Mouse (Mus musculus) megakaryocyte, adult 5-6 weeks (primary cell): Measurements from ENCODE around the gene Slx4ip. TPM values are rescaled to one million over a fixed set of nuclear protein-coding genes. Genes with fewer than 3 reads are reported as not detected.
A peak's percentile ranks its signal among the peaks of the same experiment; 100 is the strongest.

ENCODE experiments used
- ATAC-seq: 2 replicates; pipeline ENCODE4 v1.8.0; 2016; ENCODE audit warnings: mild to moderate bottlenecking, inconsistent platforms; ENCODE audit not compliant: poor library complexity, severe bottlenecking
- total RNA-seq, 2 experiments: library from RNA; stranded (forward) in 1 of 2; stranded (reverse) in 1 of 2; fragments of 153-499, 151-499 nt in 1 of 2; fragments of 221-1000, 200-1000 nt in 1 of 2; gene quantifications; 2 replicates each; pipeline versions ENCODE4 v1.2.3 to v1.2.4; 2015 to 2017

Slx4ip gene
- 6.1 and 8.5 TPM in 2 replicates for total RNA-seq (2015)
- 3.2 and 4.3 TPM in 2 replicates for total RNA-seq (2017)

DNA sequence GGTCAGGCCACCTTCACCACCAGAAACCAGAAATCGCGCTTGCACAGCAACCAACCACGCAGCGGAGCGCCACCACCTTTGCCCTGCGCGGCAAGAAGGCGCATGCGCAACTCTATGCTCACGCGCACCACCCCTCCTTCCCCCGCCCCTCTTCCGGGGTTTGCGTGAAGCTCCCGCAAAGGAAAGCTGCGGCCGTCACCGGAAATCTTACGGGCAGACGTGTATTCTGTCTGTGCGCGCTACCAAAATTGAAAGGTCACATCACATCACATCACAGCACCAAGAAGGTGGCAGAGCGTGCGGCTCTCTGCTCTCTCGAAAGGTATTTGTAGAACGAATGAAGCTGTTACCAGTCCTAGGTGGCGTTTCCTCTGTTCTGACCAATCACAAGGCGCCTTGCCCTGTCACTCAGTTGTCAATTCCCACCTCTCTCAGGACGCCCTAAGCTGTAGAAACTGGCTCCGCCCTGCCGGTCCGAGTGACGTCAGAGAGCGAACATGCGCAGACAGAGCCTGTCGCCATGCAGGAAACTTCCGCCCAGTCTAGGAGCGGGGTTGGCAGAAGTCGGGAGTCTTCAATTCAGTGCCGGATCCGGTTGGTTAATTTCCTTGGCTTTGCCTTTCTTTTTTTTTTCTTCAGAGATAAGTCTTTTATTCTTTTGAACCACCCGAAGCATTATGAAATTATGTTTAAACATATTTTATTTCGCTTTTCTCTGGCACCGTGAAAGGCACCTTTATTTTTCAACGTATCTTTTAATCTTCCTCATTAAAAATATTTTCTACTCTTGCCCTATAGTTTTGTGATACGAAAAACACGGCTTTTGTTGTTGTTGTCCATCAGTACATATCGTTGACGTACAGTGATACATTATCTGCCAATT is at the start of gene Slx4ip, which contains the start of the genes AL731706.1 and Mkks:
TSS of gene Slx4ip (plus strand) at position 151 of the 883 bp plus-strand sequence.
TSS of gene AL731706.1 (minus strand) at position 322 of the 883 bp plus-strand sequence.
TSS of gene Mkks (minus strand) at position 322 of the 883 bp plus-strand sequence.
- peak; percentile 74 for ATAC-seq

DNA sequence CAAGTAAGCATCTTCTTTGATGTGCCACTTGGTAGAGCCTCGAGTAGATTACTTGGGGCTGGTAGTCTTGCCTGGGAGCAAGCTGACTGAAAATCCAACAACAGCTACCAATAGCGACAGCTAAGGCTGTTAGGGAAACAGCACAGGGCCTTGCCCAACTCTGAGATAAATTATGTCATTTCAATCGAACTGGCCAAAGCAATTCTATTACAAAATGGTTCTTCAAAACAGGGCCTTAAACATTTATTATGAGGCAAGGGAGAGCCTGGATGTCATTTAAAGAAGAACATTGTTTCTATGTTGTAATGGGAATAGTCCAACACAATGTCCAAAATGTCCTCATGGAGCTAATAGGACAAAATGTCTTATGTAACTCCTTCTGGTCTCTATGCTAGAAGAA is 40.7 kb upstream of the Slx4ip start:
- no peak for ATAC-seq

DNA sequence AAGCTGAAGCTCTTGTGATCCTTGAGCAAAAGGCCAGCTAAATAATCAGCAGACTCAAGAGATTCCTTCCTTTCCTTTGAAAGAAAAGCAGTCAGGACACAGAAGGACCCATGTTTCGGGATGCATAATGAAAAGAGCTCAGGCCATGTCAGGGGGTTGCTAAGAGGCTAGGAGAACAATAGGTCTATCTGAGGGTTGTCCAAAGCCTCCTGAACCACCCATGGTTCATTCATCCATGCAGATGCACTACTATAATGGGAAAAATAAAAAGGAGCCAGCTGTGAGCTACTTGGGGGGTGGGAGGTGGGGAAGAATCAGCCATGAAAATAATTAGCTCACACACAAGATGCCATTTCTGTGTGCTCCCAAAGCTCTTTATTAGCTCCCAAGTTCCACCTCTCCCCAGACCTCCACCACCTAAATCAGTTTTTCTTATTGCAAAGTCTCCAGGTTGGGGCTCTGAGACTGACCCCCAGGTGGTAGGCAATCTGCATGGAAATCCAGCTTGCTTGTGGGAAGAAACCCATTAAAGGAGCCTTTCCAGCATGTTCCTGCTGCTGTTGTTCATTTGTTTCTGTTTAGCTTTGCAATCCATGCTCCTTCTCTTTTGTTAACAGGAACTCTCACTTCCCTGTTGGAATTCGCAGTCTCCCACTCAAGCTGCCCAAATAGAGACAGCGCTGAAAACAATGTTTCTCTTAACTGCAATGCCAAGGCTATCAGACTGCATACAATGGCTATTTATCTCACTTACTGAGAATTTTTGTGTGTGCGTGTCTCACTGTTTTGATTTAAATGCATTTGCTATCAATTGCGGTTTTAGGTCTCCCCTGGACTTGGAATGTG is 36.3 kb upstream of the Slx4ip start:
- ATAC-seq: no peak

DNA sequence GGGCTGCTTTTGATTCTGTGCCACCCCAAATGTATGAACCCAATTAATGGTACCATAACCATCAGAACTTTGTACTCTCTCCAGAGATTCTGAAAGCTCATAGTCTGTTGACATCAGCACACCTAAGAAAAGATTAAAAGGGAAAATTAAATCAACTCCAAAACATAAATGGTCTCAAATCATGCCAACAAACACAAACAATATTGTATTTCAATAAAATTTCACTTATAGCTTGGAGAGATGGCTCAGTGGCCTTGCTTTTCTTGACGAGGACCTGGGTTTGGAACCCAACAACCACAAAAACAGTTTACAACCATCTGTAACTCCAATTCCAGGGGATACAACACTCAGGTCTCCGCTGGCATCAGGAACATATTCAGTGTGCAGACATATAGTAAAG is 5.4 kb upstream of the Slx4ip start, which contains the start of gene AL731706.2:
TSS of gene AL731706.2 (minus strand) at position 101 of the 400 bp plus-strand sequence.
- no peak for ATAC-seq

DNA sequence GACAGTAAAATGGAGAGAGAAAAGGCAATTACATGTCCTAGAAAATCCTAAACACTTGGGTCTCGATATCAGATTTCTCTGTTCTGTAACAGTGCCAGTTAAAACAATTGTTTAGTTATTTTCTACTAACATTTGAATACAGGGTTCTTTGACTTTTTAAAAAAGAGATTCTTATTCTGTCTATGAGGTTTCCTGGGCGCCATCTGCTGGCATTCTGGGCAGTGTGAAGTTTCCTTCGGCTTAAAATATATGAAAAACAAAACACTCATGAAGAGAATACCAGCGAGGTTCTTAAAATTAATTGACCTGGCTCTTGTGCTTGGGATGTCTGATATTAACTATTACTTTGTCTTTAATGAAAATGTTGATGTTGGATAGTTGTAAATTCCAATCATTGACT is 4.2 kb upstream of the Slx4ip start:
- no peak for ATAC-seq

DNA sequence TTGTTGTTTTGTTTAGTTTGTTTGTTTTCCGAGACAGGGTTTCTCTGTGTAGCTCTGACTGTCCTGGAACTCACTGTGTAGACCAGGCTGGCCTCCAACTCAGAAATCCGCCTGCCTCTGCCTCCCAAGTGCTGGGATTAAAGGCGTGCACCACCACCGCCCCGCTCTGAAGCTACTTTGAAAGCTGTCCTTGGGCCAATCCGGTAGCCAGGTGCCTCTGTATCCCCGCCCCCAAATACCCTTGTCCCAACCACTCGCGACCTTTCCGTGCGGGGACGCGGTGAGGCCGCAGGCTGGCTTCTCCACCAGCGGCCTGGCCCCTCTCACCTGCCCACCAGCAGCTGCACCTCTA is 326 bp upstream of the Slx4ip start:
- peak; percentile 58 for ATAC-seq

DNA sequence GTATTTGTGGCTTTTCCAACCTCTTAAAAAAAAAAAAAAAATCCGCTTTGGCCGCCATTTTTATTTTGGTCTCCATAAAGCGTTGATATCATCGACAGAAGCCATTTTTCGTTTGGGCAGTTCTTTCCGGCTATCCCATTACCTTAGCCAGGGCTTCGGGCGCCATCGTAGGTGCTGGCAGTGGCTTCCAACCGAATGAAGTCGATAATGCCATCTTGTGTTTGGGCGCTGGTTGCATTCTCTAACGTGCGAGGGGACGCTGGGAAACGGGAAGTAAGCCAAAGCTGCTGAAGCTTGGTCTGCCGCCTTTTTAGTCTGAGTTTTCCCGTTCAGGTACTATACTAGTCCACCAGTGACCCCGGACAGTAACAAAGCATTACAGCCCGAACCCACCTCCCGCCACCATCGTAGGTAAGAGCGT is 943 bp downstream of the Slx4ip start:
- ATAC-seq: peak; percentile 78

DNA sequence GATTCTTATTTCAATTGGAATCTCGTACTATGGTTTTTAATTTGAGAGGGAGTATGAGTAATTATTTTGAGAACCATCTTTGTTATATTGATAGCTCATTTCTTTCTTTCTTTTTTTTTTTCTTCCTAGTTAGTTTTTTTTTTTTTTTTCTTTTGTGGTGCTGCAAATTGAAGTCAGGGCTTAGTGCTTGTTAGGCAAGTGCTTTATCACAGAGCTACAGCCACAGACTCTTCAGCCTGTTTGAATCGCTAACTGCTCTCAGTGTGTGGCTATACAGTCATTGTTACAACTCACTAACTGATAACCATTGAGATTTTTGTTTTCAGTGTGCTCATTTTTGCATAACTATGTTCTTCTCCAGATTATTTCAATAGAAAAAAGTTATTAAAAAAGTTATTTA is 3.5 kb downstream of the Slx4ip start:
- no peak for ATAC-seq

DNA sequence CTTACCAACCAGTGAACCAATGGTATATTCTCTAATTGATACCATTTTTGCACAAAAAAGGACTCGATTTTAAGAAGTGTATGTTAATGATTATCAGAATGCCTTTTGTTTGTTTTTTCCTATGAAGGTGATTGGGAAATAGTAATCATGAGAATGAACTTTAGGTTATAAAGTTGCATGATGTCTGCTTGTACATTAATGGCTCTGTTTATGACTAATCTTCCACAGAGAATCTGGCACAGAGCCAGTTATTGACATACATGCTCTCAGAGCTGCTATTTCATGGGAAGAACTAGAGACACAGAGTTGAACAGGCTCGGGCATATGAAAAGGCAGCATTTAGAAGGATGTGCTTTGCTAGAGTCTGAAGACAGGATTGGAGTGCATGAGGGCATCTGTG is 5.1 kb downstream of the Slx4ip start:
- no peak for ATAC-seq

DNA sequence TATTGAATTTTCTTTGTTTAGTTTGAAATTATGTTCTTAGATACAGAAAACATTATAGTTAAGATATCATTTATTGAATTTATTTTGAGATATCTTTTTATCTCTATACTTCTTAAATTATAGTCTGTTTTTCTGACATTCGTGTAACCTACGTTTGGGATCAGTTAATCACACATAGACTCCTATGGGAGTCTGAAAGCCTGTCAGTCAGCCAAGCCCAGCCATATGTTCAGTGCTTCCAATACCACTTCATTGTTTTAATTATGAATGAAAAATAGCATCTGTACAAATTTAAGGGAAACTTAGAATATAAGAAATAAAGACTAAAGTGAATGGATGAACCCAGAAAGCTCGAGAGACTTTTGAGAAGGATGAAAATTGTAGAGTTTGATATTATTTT is 17.6 kb downstream of the Slx4ip start:
- no peak for ATAC-seq

DNA sequence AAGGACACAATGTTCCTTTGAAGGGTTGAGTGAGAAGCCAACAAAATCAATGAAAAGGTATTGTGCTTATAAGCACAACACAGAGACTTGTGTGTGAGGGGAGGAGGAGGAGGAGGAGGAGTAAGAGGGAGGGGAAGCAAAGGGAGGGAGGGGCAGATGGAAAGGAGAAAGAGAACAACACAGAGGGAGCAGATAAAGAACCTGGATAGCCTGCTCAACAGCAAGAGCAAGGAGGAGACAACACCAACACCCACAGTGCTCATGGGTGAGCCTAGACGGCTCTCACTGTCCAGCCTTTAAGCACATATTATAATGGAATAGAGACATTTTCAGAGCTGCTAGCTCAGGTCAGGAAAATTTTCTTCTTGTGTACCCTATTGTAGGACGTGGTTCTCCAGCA is 18.3 kb downstream of the Slx4ip start:
- ATAC-seq: no peak

DNA sequence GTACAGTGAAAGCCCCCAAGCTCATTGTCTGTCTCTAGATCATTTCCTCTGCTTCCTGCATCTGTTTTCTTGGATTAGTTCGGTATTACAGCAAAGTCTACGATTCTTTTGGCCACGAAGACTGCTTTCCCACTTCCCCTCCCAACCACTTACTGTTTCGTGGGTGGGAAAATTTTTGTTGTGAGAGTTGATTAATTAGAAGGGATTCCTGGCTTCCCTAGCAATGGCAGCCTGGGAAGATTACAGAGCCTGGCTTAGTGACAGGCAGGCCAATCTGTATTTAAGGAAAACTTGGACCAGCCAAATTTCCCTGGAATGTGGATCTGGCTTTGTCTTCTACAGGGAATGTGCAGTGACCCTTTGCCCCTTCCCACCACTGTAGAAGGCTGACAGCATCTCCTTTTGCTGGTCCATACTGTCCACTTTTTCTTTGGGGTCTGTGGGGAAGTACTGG is 21.0 kb downstream of the Slx4ip start:
- no peak for ATAC-seq

DNA sequence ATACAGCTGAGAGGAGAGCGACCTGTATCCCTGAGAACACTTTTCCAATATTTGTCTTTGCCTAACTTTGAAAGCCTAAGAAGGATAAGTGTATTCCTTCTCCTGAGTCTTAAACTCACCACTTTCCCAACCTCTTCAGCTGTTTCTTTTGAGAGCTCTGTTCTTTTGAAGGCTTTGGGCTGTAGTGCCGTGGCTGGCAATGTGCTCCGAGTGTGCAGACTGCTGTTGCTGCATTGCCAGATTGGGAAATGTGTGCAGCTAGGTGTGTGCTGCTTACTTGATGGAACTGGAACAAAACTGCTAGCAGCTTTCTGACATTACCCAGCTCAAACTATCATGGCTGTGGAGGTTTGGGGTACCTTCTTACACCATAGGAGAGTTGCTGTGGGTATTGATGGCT is 22.0 kb downstream of the Slx4ip start:
- ATAC-seq: no peak

DNA sequence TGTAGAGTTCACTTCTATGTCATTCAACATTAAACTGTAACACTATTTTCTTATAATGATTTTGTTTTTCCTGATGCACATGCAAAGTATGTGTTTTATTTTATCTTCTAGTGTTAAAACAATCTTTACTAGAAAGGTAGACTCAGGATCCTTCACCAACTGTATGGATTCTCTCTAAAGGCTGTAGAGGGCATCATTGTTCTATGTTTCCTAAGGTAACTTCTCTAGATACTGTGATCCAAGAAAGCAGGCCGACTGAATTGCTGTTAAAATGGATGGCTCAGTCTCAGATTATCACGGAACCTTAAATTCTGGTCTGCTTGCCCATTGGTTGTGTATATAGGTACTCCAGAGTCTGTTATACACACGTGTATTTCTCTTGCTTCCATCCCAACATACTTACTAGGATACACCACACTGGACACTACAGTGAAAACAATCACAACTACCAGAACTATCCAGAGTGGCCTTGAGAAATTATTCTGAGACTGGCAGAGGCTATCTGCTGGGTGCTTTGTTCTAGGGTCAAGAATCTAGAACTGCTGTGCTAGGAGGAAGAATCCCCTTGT is 23.4 kb downstream of the Slx4ip start:
- peak; percentile 43; the same call in 1 of the 2 replicates for ATAC-seq

DNA sequence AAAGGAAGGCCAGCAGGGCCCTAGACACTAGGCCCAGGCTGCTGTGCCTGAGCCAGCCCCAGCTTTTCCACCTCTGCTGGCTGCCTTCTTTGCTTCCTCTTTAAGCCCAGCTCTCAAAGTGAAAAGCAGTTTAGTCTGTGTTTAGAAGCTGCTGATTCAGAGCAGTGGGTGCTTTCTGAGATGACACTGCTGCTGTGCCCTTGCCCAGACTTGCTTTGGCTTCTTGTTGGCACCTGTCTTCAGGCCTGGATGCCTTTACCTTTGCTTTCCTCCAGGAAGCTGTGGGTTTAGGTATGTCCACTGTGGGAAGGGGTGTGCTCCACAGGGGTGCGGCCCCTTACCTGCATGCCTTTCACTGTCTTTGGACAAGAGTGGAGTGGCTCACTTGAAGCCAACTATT is 28.4 kb downstream of the Slx4ip start:
- ATAC-seq: no peak

DNA sequence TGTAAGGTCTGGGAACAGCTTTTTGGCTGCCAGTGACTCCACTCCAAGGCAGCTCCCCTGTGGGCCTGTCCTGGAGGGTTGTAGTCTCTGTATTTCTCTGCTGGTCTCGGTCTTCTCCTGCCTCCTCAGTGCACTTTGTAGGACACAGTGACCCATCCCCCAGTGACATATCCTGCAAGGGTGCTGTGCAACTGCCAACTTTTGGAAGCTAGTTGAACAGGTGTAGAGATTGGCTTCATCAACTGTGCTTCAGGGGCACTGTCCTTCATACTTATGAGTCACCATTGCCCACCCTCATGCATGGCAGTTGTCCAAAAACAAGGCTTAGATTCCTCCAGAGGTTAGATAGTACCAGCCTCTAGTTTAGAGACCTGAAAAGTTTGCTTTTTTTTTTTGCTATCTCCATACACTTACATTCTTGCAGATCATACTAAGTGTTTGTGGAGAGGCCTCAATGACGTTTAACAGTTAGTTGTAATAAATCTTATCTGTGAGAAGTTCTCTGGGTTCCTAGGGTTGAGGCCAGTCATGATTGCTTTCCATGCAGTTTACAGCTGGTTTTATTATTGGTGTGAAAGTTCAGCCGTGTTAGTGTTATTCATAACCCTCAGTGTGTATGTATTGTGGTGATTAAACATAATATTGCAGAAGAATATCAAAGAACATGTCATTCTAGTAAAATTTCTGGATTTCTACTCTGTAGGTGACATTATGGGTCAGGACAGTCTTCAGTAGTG is 29.4 kb downstream of the Slx4ip start:
- ATAC-seq: no peak

DNA sequence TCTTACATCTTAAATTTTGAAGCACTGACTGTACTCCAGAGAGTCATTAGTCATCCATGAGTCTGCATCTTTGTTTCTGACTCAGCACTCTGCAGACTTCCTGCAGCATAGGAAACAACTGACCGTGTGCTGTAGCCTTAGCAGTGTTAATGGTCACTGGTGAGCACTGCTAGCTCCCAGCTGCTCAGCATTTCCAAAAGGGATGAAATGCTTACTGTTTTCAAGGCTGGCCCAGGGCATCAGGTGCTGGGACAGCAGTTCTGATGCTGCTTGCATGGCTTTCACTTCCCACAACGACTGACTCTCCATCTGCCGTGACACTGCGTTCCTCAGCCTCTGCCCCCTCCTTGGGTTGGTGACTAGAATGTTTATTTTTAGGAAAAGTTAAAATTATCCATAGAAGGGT is 30.0 kb downstream of the Slx4ip start:
- ATAC-seq: peak; percentile 93

DNA sequence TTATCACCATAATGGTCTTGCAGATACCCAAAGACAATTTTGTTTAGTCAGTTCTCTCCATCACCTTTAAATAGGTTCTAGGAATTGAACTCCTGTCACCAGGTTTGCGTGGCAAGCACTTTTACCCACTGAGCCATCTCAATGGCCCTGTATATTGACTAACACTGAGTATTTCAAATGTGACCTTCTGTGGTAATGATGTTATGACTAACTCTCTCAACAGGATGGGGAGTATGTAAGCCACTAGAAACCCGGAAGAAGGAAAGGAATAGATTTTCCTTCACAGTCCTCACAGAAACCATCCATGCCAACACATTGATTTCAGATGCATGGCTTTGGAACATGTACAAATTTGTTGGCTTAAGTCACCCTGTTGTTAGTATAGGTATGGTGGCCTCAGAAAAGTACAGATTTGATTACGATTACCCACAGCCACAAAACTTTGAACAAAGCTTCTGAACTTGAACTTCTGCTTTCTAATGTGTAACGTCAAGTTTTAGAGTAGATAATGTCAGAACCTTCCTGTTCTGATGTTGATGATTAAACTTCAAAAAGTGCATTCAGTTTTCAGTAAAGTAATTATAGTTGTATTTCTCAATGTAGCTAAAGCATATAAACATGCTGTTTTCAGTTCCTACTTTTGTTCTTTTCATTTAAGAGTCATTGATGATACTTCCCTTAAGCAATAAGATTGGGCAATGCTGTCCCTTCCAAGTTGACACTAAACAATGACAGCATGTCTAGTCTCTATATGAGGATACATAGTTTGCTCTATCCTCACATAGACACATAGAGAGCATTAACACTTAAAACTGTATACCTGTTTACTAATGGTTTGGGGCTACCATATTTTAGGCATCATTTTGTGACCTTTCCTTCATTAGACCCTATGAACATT is 45.6 kb downstream of the Slx4ip start:
- peak; percentile 90 for ATAC-seq

DNA sequence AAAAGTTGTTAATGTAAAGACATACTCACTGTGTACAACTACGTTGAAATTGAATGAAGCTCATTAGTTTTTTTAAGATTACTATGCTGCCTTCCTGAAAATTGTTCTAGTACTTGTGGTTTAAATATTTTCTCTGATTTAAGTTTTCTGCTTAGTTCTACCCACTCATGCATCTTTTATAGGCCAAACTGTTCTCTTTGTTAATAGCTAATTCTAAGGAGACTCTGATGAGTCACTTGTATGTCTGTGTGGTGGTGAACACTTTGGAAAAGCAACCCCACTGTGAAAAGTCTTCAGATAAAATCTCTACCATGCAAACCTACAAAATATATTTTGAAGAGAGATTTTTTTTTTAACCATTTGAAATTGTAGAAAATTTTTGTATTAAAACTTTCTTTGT is 47.2 kb downstream of the Slx4ip start:
- no peak for ATAC-seq
